Mouse (Mus musculus) stomach, postnatal 0 days (tissue): ENCODE data around the gene Apof. TPM values are rescaled to one million over a fixed set of nuclear protein-coding genes. Genes with fewer than 3 reads are reported as not detected.

Experiments
- ATAC-seq: fragments of 200-750 bp; cut with Nextera tagmentation; 2 replicates; pipeline ENCODE4 v1.8.0; 2017; ENCODE audit not compliant: low FRiP score, low TSS enrichment
- DNase-seq: peaks from one replicate; pipeline ENCODE4 v3.0.0-alpha.2; 2016; ENCODE audit warnings: low spot score
- H3K27ac ChIP-seq: fragments of 300-500 bp; sonication (generic); replicated peaks from 2 replicates; pipeline ENCODE4 v1.5.1; 2014; ENCODE audit warnings: mild to moderate bottlenecking, control low read depth
- H3K27me3 ChIP-seq: fragments of 300-500 bp; sonication (generic); 2 replicates; pipeline ENCODE4 v1.6.1; 2014; ENCODE audit warnings: low read length; ENCODE audit not compliant: control insufficient read depth, insufficient read depth
- H3K36me3 ChIP-seq: fragments of 300-500 bp; sonication (generic); 2 replicates; pipeline ENCODE4 v1.6.1; 2014; ENCODE audit warnings: low read length, mixed read lengths; ENCODE audit not compliant: control insufficient read depth, insufficient read depth
- H3K4me1 ChIP-seq: fragments of 300-500 bp; sonication (generic); replicated peaks from 2 replicates; pipeline ENCODE4 v1.6.1; 2014; ENCODE audit warnings: antibody characterized with exemption; ENCODE audit not compliant: control insufficient read depth, insufficient read depth
- H3K4me2 ChIP-seq: fragments of 300-500 bp; sonication (generic); replicated peaks from 2 replicates; pipeline ENCODE4 v1.6.1; 2014; ENCODE audit warnings: low read depth, mild to moderate bottlenecking, control low read depth, moderate library complexity
- H3K4me3 ChIP-seq: fragments of 300-500 bp; sonication (generic); 2 replicates; pipeline ENCODE4 v1.5.1; 2014; ENCODE audit warnings: low read depth, low read length, control low read depth
- H3K9ac ChIP-seq: fragments of 300-500 bp; sonication (generic); 2 replicates; pipeline ENCODE4 v1.6.1; 2014; ENCODE audit warnings: mild to moderate bottlenecking, low read length, control low read depth, mixed read lengths
- H3K9me3 ChIP-seq: fragments of 300-500 bp; sonication (generic); 2 replicates; pipeline ENCODE4 v1.6.1; 2016; ENCODE audit warnings: low read length; ENCODE audit not compliant: control insufficient read depth
- CTCF ChIP-seq: IDR thresholded peaks from 2 replicates; pipeline ENCODE4 v1.5.1; 2016; ENCODE audit warnings: antibody characterized with exemption, low read depth, mild to moderate bottlenecking, moderate library complexity
- EP300 ChIP-seq: optimal IDR thresholded peaks from 2 replicates; pipeline ENCODE3; 2016; ENCODE audit warnings: antibody characterized with exemption
- WGBS: fragments of 180-500 bp; shearing (Covaris S2); extraction: QIAGEN DNeasy Blood & Tissue Kit; methylation state at CpG from one replicate; pipeline ENCODE4 v1.1.7; 2014; 5-methylcytosine and 5-hydroxymethylcytosine counted together
- polyA plus RNA-seq: library from polyadenylated mRNA; unstranded; fragments of >200 nt; fragmentation: Nextera tagmentation; extraction: Ambion mirVana; gene quantifications from 2 replicates; pipeline ENCODE4 v1.2.1, GENCODE M21; 2015

Apof gene
- polyA plus RNA-seq, 1 experiment from 2014 or later: 1.1 TPM

DNA sequence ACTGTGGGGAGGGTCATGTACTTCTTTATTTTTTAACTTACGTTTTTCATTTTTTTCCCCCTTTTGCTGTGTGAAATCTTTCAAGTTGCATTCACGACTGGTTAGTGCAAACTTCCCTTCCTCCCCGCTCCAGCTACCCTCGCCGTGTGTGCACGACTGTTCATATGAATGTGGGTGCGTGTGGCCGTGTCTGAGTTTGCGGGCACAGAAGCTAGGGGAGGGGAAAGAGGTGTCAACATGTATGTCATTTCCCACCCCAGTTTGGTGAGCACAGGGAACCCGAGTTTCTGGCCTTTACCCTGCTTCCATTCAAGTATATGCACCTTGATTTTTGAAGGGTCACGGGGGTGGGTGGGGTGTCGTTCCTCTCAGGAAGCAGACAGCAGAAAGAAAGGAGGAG, 37.9 kb upstream of the Apof start:
- Histone ChIP-seq H3K9ac (no peak overlapping the region), H3K27ac (no peak overlapping the region)

DNA sequence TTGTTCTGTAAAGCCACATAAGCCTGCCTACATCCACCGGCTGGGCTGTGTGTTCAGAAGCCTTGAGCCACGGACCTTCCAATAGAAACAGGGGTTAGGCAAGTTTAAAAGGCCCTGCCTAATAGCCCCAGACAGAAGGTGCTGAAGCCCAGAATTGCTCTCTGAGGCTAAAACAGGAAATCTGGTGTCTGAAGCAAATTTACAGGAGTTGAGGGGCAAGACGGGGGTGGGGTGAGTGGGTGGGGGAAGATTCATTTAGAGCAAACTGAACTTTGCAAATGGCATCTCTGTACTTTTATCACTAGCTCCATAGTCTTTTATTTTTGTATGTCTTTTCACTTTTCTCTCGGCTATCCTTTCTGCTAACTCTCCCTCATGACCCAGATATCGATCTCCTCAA, 37.3 kb upstream of the Apof start:
- no peaks in the 10 kb centered on the region for H3K27me3 ChIP-seq
- no peak for ATAC-seq
- no peaks in the 10 kb centered on the region for H3K4me1 ChIP-seq
- H3K9ac ChIP-seq: peak overlapping the region; percentile 61; the same call in 1 of the 2 replicates
- no peak for TF ChIP-seq EP300
- no peak for TF ChIP-seq CTCF
- no peaks in the 10 kb centered on the region for H3K9me3 ChIP-seq
- peak overlapping the region; percentile 72 for H3K4me2 ChIP-seq
- no peak for DNase-seq
- WGBS: 5% methylated on average over 5 of the region's 5 CpGs
- H3K27ac ChIP-seq: no peak overlapping the region
- H3K4me3 ChIP-seq: peak overlapping the region; percentile 62
- no peaks in the 10 kb centered on the region for H3K36me3 ChIP-seq

More for the DNA sequence above, 37.9 kb upstream of the Apof start:
- H3K4me3 ChIP-seq: no peak overlapping the region
- ATAC-seq: no peak
- H3K27me3 ChIP-seq: no peaks in the 10 kb centered on the region
- 69% methylated on average over 12 of the region's 12 CpGs for WGBS
- no peak overlapping the region for H3K4me2 ChIP-seq
- TF ChIP-seq EP300 (no peak), CTCF (no peak)
- no peaks in the 10 kb centered on the region for H3K36me3 ChIP-seq
- H3K4me1 ChIP-seq: no peaks in the 10 kb centered on the region
- DNase-seq: no peak
- H3K9me3 ChIP-seq: no peaks in the 10 kb centered on the region

- WGBS: under 1% methylated on average over 47 of the region's 58 CpGs
- TF ChIP-seq CTCF (no peak), EP300 (no peak)
- peak within 1 kb of the TSS; percentile 81 for H3K27ac ChIP-seq
- no peaks in the 10 kb centered on the region for H3K4me1 ChIP-seq
- DNase-seq (peak; percentile 88), ATAC-seq (peak; percentile 92)
- no peaks in the 10 kb centered on the region for H3K9me3 ChIP-seq
- no peaks in the 10 kb centered on the region for H3K27me3 ChIP-seq
- H3K9ac ChIP-seq: peak within 1 kb of the TSS; percentile 61
- H3K4me2 ChIP-seq: peak within 1 kb of the TSS; percentile 72
- peak within 1 kb of the TSS; percentile 62 for H3K4me3 ChIP-seq
- no peaks in the 10 kb centered on the region for H3K36me3 ChIP-seq
These were observed 36.6 kb upstream of the Apof start, which contains the start of gene Timeless for GRCm38 (mm10) chr10:128231697-128232419. TSS of gene Timeless (plus strand) at chr10:128232065.

DNA sequence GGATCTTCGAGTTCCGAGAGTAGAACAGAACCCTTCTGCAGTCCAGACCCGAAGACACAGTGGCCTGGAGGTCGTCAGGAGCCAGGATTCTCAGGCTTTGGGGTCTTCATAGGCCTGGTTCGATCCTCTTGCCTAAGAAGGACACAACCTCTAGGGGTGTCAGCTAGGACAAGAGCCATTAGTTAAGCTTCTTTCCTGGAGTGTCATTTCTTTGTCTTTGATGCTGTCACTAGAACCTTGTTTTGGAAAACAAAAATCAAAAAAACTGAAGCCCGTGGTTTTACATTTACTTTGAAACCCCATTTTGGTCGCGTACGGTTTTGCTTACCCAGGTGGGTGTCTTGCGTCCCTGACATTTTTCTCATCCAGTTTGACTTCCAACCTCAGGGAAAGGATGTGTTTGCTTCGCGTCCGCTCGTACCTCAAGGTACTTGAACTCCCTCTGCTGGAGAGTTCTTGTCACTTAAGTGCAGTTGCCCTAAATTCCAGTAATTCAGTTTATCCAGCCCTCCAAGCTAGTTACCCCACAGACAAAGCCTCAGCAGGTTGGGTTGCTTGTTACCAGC, 36.0 kb upstream of the Apof start:
- peak overlapping the region; percentile 61 for H3K9ac ChIP-seq

DNA sequence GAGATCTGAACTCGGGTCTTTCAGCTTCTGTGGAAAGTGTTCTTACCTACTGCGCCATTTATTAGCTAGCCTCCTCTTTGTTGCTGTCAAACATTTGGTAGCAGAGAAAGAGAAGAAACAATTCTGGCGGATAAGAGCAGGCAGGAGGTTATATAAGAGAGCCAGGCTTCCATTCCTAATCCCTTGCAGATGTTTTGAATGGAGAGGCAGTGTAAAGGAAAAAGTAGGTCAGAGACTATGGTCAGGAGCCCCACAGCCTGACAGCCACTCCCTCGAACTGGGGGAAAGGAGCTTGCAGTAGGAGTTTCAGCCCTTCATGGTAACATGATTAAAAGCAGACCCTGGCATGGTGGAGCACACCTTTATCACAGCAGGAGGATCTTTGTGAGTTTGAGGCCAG, 32.1 kb upstream of the Apof start:
- 55% methylated on average over 4 of the region's 4 CpGs for WGBS
- H3K27ac ChIP-seq: no peak overlapping the region
- no peak overlapping the region for H3K4me2 ChIP-seq
- H3K36me3 ChIP-seq: no peaks in the 10 kb centered on the region
- TF ChIP-seq EP300 (no peak), CTCF (no peak)
- no peaks in the 10 kb centered on the region for H3K9me3 ChIP-seq
- ATAC-seq (no peak), DNase-seq (no peak)
- H3K27me3 ChIP-seq: no peaks in the 10 kb centered on the region
- H3K9ac ChIP-seq: no peak overlapping the region
- no peak overlapping the region for H3K4me3 ChIP-seq
- H3K4me1 ChIP-seq: no peaks in the 10 kb centered on the region

More for the DNA sequence above, 36.0 kb upstream of the Apof start:
- H3K27ac ChIP-seq: peak overlapping the region; percentile 81
- no peaks in the 10 kb centered on the region for H3K4me1 ChIP-seq
- DNase-seq: peak; percentile 49
- peak overlapping the region; percentile 62 for H3K4me3 ChIP-seq
- TF ChIP-seq CTCF: peak; percentile 87
- TF ChIP-seq EP300: no peak
- ATAC-seq: peak; percentile 57
- no peaks in the 10 kb centered on the region for H3K36me3 ChIP-seq
- no peaks in the 10 kb centered on the region for H3K27me3 ChIP-seq
- peak overlapping the region; percentile 72 for H3K4me2 ChIP-seq
- no peaks in the 10 kb centered on the region for H3K9me3 ChIP-seq
- whole genome bisulfite sequencing: 0% methylated on average over 14 of the region's 14 CpGs
